In genomic region chr3:102763713-102764400, GRCm38 (mm10) we compare ENCODE assay signal across 9 mouse cellular contexts. TPM values are rescaled to one million over a fixed set of nuclear protein-coding genes. Genes with fewer than 3 reads are reported as not detected.
DNase-seq lines count a peak whose midpoint lies in the region; ATAC-seq lines count a peak whose summit lies in the region.
"Had no signal": no experiment of that assay in that cellular context is flagged by ENCODE, and none has a peak within 500 bp of the region (broad histone marks: within the 10 kb centered on the region; RNA-seq: fewer than 3 reads in every experiment).

No protein-coding gene starts in this region.

- H3K27ac ChIP-seq in embryonic facial prominence, embryonic 10.5 days (replicated peaks) = peak overlapping the region; percentile 36; the same call in 1 of the 2 replicates
- H3K27ac ChIP-seq in heart, embryonic 14.5 days (replicated peaks in 1 of 2; ENCODE audit: control insufficient read depth in 1 of 2, insufficient read depth in 1 of 2, low read depth in 2 of 2, low read length in 2 of 2) = peak overlapping the region; percentile 34 to 50; a peak in 3 of 4 replicates
- H3K27ac ChIP-seq in midbrain, embryonic 16.5 days (ENCODE audit: low read length) = peak overlapping the region; percentile 66
- H3K27ac ChIP-seq: liver, embryonic 13.5 days had no signal

- peaks cover 90% of the 10 kb centered on the region for H3K36me3 ChIP-seq in megakaryocyte, embryonic 14.5 days (replicated peaks; ENCODE audit: low read length)
- H3K36me3 ChIP-seq in embryonic facial prominence, embryonic 10.5 days (replicated peaks) = peaks cover 57% of the 10 kb centered on the region
- H3K36me3 ChIP-seq in heart, embryonic 14.5 days (ENCODE audit: control insufficient read depth, insufficient read depth, low read length) = peaks cover 73% of the 10 kb centered on the region
- peaks cover 14% of the 10 kb centered on the region for H3K36me3 ChIP-seq in midbrain, embryonic 16.5 days (ENCODE audit: control insufficient read depth, insufficient read depth, low read length)
- H3K36me3 ChIP-seq: liver, embryonic 13.5 days had no signal

- H3K4me3 ChIP-seq in megakaryocyte, embryonic 14.5 days (replicated peaks) = peak overlapping the region; percentile 53
- H3K4me3 ChIP-seq in embryonic facial prominence, embryonic 10.5 days = no peak overlapping the region
- no peak overlapping the region for H3K4me3 ChIP-seq in heart, embryonic 14.5 days (ENCODE audit: control insufficient read depth in 1 of 2, insufficient read depth in 1 of 2, low read depth in 1 of 2, low read length in 2 of 2)
- H3K4me3 ChIP-seq in midbrain, embryonic 16.5 days (ENCODE audit: low read depth, low read length) = no peak overlapping the region
- H3K4me3 ChIP-seq: liver, embryonic 13.5 days had no signal

- no peak for ATAC-seq in megakaryocyte, adult 5-6 weeks (ENCODE audit: poor library complexity, severe bottlenecking)
- peak; percentile 59; the same call in 1 of the 2 replicates for ATAC-seq in heart, embryonic 14.5 days (ENCODE audit: insufficient number of reproducible peaks, insufficient read depth, low FRiP score, low read depth)
- ATAC-seq in midbrain, embryonic 16.5 days = peak; percentile 76

- H3K4me2 ChIP-seq in heart, embryonic 14.5 days (ENCODE audit: low read length) = no peak overlapping the region; the same call in 1 of the 2 replicates
- no peak overlapping the region for H3K4me2 ChIP-seq in midbrain, embryonic 16.5 days (ENCODE audit: low read length)
- H3K4me2 ChIP-seq: liver, embryonic 13.5 days had no signal

- H3K9ac ChIP-seq in heart, embryonic 14.5 days (ENCODE audit: low read length) = no peak overlapping the region
- peak overlapping the region; percentile 32 for H3K9ac ChIP-seq in midbrain, embryonic 16.5 days (ENCODE audit: low read depth, low read length)
- H3K9ac ChIP-seq: liver, embryonic 13.5 days had no signal

- WGBS in embryonic facial prominence, embryonic 10.5 days = 47% methylated on average over 10 of the region's 10 CpGs
- WGBS in heart, embryonic 14.5 days = 28% methylated on average over 10 of the region's 10 CpGs
- 37% methylated on average over 10 of the region's 10 CpGs for WGBS in midbrain, embryonic 16.5 days

- no peak for DNase-seq in embryonic facial prominence, embryonic 10.5 days (ENCODE audit: low spot score)
- no peak for DNase-seq in embryo, embryonic 10 days (ENCODE audit: low spot score)
- no peak for DNase-seq in embryo, embryonic 9.5 days (ENCODE audit: extremely low spot score)
- no peak for DNase-seq in urinary bladder, postnatal 10 days (ENCODE audit: low spot score)
- DNase-seq: liver, embryonic 13.5 days had no signal

- no peaks in the 10 kb centered on the region for H3K27me3 ChIP-seq in megakaryocyte, embryonic 14.5 days (replicated peaks)
- H3K27me3 ChIP-seq in embryonic facial prominence, embryonic 10.5 days (replicated peaks; ENCODE audit: low read depth, poor library complexity, severe bottlenecking) = no peaks in the 10 kb centered on the region
- H3K27me3 ChIP-seq in heart, embryonic 14.5 days (ENCODE audit: control insufficient read depth, insufficient read depth, low read length) = no peaks in the 10 kb centered on the region
- H3K27me3 ChIP-seq in midbrain, embryonic 16.5 days (ENCODE audit: control insufficient read depth, insufficient read depth, low read depth, low read length) = no peaks in the 10 kb centered on the region
- H3K27me3 ChIP-seq: liver, embryonic 13.5 days had no signal

- peaks cover 65% of the 10 kb centered on the region for H3K4me1 ChIP-seq in megakaryocyte, embryonic 14.5 days
- H3K4me1 ChIP-seq in embryonic facial prominence, embryonic 10.5 days = peaks cover 12% of the 10 kb centered on the region
- H3K4me1 ChIP-seq in heart, embryonic 14.5 days (ENCODE audit: control insufficient read depth in 2 of 2, insufficient read depth in 2 of 2, low read length in 2 of 2) = peaks cover 6 to 9% of the 10 kb centered on the region in 2 experiments; a peak in 2 of 4 replicates
- H3K4me1 ChIP-seq in midbrain, embryonic 16.5 days (ENCODE audit: control insufficient read depth, insufficient read depth, low read length) = peaks cover 7% of the 10 kb centered on the region; the same call in 1 of the 2 replicates
- H3K4me1 ChIP-seq: liver, embryonic 13.5 days had no signal

- H3K9me3 ChIP-seq in megakaryocyte, embryonic 14.5 days = peaks cover 17% of the 10 kb centered on the region
- H3K9me3 ChIP-seq in embryonic facial prominence, embryonic 10.5 days = no peaks in the 10 kb centered on the region
- no peaks in the 10 kb centered on the region for H3K9me3 ChIP-seq in heart, embryonic 14.5 days (ENCODE audit: control insufficient read depth, low read length)
- no peaks in the 10 kb centered on the region for H3K9me3 ChIP-seq in midbrain, embryonic 16.5 days (replicated peaks; ENCODE audit: control insufficient read depth, low read length, poor library complexity, severe bottlenecking)
- H3K9me3 ChIP-seq: liver, embryonic 13.5 days had no signal

RNA-seq across cellular contexts. Expression of gene Tshb, which starts 18.7 kb away (rescaled TPM):
- not detected in 2 replicates for polyA plus RNA-seq in megakaryocyte, embryonic 14.5 days (2012; ENCODE audit: insufficient read depth, low replicate concordance)
- not detected in 2 replicates for total RNA-seq in megakaryocyte, adult 5-6 weeks (2015)
- total RNA-seq in megakaryocyte, adult 5-6 weeks (2017) = not detected in 2 replicates
- 0.10 and 0.11 TPM in 2 replicates for polyA plus RNA-seq in embryonic facial prominence, embryonic 10.5 days (2016; fragmentation: Nextera tagmentation; extraction: Ambion mirVana)
- polyA plus RNA-seq in heart, embryonic 14.5 days (2014; fragmentation: Nextera tagmentation; extraction: Ambion mirVana) = 0.15 and 0.49 TPM in 2 replicates
- polyA plus RNA-seq in midbrain, embryonic 16.5 days (2015; fragmentation: Nextera tagmentation; extraction: Ambion mirVana) = 0.43 and 0.71 TPM in 2 replicates

RNA-seq across cellular contexts. Expression of gene Tspan2, which starts 29.5 kb away (rescaled TPM):
- 0.21 TPM in 1 of 2 replicates, not detected in the other for polyA plus RNA-seq in megakaryocyte, embryonic 14.5 days (2012; ENCODE audit: insufficient read depth, low replicate concordance)
- 4.0 and 4.7 TPM in 2 replicates for total RNA-seq in megakaryocyte, adult 5-6 weeks (2015)
- 2.7 and 2.8 TPM in 2 replicates for total RNA-seq in megakaryocyte, adult 5-6 weeks (2017)
- polyA plus RNA-seq in embryonic facial prominence, embryonic 10.5 days (2016; fragmentation: Nextera tagmentation; extraction: Ambion mirVana) = 7.4 and 7.6 TPM in 2 replicates
- polyA plus RNA-seq in heart, embryonic 14.5 days (2014; fragmentation: Nextera tagmentation; extraction: Ambion mirVana) = 31.3 and 34.8 TPM in 2 replicates
- 11.6 and 11.8 TPM in 2 replicates for polyA plus RNA-seq in midbrain, embryonic 16.5 days (2015; fragmentation: Nextera tagmentation; extraction: Ambion mirVana)
